Mouse (Mus musculus) hematopoietic multipotent progenitor cell, adult 10-12 weeks (in vitro differentiated cells): ENCODE measurements around the gene Cbfa2t3. TPM values are rescaled to one million over a fixed set of nuclear protein-coding genes. Genes with fewer than 3 reads are reported as not detected.

Experiments used
- polyA plus RNA-seq: library from polyadenylated mRNA; stranded (reverse); fragments of >175 nt; gene quantifications from 2 replicates; pipeline ENCODE4 v1.2.3, GENCODE M21; 2012; ENCODE audit warnings: low replicate concordance

Gene Cbfa2t3
- polyA plus RNA-seq = 104 and 278 TPM in 2 replicates

GRCm38 (mm10) chr8:122699005-122699492 lies at the start of gene Cbfa2t3:
Gene Cbfa2t3 (minus strand): TSS chr8:122699109.

DNA sequence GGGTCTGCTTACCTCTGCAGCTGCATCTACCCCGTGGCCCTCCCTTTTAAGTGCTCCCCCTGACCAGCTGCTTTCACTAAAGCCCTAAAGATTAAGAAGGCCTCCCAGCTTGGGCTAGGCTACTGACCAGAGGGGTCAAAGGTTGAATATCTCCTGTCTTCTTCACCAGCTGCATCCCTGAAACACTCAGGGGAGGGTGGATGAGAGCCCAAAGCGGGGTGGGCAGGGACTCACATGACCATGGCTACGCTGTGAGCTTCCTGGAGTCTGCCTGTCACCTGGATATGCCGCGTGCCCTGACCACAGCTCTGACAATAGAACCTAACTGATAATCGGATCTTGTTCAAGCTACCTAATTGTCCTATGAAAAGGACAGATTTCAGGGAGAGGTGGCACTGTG lies 76.2 kb downstream of the Cbfa2t3 start, which contains the start of gene Pabpn1l:
Gene Pabpn1l (minus strand): TSS at position 13 of the 400 bp plus-strand sequence.

DNA sequence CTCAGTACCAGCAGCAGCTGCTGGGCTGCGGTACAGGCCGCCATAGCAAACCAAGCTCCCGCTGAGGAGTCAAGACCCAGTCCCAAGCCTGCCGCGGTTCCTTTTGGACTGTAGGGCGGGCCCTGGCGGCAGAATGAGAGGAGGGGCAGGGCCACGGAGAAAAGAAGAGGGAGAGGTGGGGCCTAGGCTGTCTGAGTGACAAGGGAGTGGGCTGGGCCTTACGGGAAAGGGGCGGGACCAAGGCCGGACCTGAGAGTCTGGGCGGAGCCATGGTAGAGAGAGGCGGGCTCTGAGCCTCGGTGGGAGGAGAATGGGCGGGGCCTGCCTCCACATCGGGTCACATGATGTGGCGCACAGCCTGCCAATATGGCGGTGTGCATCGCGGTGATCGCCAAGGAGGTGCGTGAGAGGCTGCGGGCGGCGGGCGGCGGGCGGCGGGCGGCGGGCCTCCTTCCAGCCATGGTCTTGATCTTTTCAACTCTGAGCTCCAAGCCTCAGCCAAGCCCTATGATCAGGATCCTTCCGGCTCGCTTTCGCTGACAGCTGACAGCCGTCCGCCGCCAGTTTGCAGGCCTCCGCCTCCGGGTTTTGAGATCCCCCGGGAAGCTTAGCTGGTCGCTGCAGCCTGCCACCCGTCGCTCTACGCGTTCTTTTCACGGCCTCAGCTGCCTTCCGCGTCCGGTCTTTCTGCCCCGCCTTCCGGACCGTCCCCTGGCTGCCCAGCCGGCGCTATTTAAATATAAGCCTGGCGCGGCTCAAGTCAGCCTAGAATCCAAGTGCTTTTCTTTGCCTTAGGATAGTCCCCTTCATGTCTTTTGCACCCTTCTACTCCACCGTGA lies 87.4 kb downstream of the Cbfa2t3 start, which contains the start of the genes Galns and Trappc2l:
Gene Galns (minus strand): TSS at position 169 of the 839 bp plus-strand sequence.
Gene Trappc2l (plus strand): TSS at position 346 of the 839 bp plus-strand sequence.

GRCm38 (mm10) chr8:122576648-122577022 lies 122.3 kb downstream of the Cbfa2t3 start, which contains the start of gene Aprt:
Gene Aprt (minus strand): TSS chr8:122576909.

Other genes starting within 250 kb of the Cbfa2t3 start
- gene Snai3, start 238.4 kb downstream of the Cbfa2t3 start, polyA plus RNA-seq = 2.2 and 3.4 TPM in 2 replicates
- gene Rnf166, start 223.0 kb downstream of the Cbfa2t3 start, polyA plus RNA-seq = 79.8 and 83.9 TPM in 2 replicates
- 35.9 and 74.5 TPM in 2 replicates for gene Ctu2, start 223.0 kb downstream of the Cbfa2t3 start, polyA plus RNA-seq
- gene Piezo1, start 147.8 kb downstream of the Cbfa2t3 start, polyA plus RNA-seq = 38.4 and 54.7 TPM in 2 replicates
- gene Cdt1, start 131.1 kb downstream of the Cbfa2t3 start, polyA plus RNA-seq = 160 and 221 TPM in 2 replicates
- gene Aprt, start 122.2 kb downstream of the Cbfa2t3 start, polyA plus RNA-seq = 45.5 and 149 TPM in 2 replicates
- 7.5 and 18.4 TPM in 2 replicates for gene Galns, start 87.6 kb downstream of the Cbfa2t3 start, polyA plus RNA-seq
- gene Trappc2l, start 87.5 kb downstream of the Cbfa2t3 start, polyA plus RNA-seq = 1.1 and 5.3 TPM in 2 replicates
- gene Pabpn1l, start 76.4 kb downstream of the Cbfa2t3 start, polyA plus RNA-seq = not detected in 2 replicates
- gene Acsf3, start 76.4 kb upstream of the Cbfa2t3 start, polyA plus RNA-seq = 16.9 and 19.6 TPM in 2 replicates
- 0.06 TPM in 1 of 2 replicates, not detected in the other for gene Cdh15, start 148.9 kb upstream of the Cbfa2t3 start, polyA plus RNA-seq